Mouse (Mus musculus) limb, embryonic 13.5 days (tissue): ENCODE measurements around the gene Top2a. TPM values are rescaled to one million over a fixed set of nuclear protein-coding genes. Genes with fewer than 3 reads are reported as not detected.

Source experiments
- ATAC-seq: fragments of 200-750 bp; cut with Nextera tagmentation; 2 replicates; pipeline ENCODE4 v1.8.0; 2017; ENCODE audit warnings: low read depth, moderate number of reproducible peaks, moderate TSS enrichment; ENCODE audit not compliant: low FRiP score
- H3K27ac ChIP-seq: fragments of 300-500 bp; sonication (generic); 2 replicates; pipeline ENCODE4 v1.5.1; 2015; ENCODE audit warnings: inconsistent platforms, mild to moderate bottlenecking, moderate library complexity
- H3K27me3 ChIP-seq: fragments of 300-500 bp; sonication (generic); 2 replicates; pipeline ENCODE4 v1.6.1; 2015; ENCODE audit warnings: mild to moderate bottlenecking, inconsistent platforms
- H3K36me3 ChIP-seq: fragments of 300-500 bp; sonication (generic); 2 replicates; pipeline ENCODE4 v1.6.1; 2015; ENCODE audit warnings: inconsistent platforms, mild to moderate bottlenecking, moderate library complexity
- H3K4me1 ChIP-seq: fragments of 300-500 bp; sonication (generic); 2 replicates; pipeline ENCODE4 v1.6.1; 2015; ENCODE audit warnings: inconsistent platforms
- H3K4me2 ChIP-seq: fragments of 300-500 bp; sonication (generic); replicated peaks from 2 replicates; pipeline ENCODE4 v1.6.1; 2015; ENCODE audit warnings: inconsistent platforms, mild to moderate bottlenecking, moderate library complexity
- H3K4me3 ChIP-seq: fragments of 300-500 bp; sonication (generic); 2 replicates; pipeline ENCODE4 v1.5.1; 2015; ENCODE audit warnings: moderate library complexity, mild to moderate bottlenecking, inconsistent platforms
- H3K9ac ChIP-seq: fragments of 300-500 bp; sonication (generic); 2 replicates; pipeline ENCODE4 v1.6.1; 2015; ENCODE audit warnings: mild to moderate bottlenecking, inconsistent platforms
- H3K9me3 ChIP-seq: fragments of 300-500 bp; sonication (generic); 2 replicates; pipeline ENCODE4 v1.6.1; 2016; ENCODE audit warnings: inconsistent platforms
- WGBS: fragments of 180-500 bp; shearing (Covaris S2); methylation state at CpG from one replicate; pipeline ENCODE4 v1.1.7; 2015; 5-methylcytosine and 5-hydroxymethylcytosine counted together
- polyA plus RNA-seq: library from polyadenylated mRNA; unstranded; fragments of >200 nt; fragmentation: Nextera tagmentation; extraction: Ambion mirVana; gene quantifications from 2 replicates; pipeline ENCODE4 v1.2.1, GENCODE M21; 2015

The Top2a gene
- 270 and 275 TPM in 2 replicates for polyA plus RNA-seq

DNA sequence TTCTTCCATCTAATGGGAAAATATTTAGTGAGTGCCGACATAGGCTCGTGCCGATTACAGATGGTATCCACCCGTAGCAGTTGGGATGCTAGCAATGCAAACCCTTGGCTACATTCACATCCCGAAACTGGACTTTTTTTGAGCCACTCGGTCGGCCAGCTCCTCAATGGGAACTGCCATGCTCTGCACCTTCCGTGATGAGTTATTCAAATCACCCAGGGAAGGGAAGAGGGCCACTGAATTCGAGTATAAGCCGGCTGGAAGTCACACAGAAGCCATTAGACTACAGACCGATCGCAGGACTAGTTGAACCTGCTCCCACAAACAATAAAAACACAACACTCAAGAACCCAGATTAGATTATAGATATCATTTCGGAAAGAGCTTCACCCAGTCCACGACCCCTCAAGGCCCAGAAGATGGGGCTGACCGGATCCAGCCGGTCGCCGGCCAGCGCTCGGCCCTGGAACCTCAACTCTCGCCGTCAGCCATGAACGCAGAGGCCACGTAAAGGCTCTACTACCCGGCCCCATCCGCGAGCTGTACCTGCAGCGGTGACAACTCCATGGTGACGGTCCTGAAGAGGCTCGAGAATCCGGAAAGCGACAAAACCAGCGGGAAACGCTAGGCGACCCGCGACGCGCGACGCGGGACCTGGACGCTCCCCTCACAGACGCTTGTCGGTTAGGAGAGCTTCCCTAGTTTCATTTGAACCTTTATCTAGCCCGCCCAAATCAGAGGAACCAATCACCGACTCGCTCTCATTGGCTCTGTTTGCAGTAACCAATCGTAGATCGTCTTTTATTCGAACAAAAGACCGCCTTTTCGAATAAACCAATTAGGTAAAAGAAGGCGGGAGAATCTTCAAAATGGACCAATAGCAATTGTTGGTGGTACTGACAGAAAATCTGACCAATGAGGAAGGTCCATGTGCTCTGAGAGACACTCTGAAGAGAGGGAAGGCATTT is at the start of gene Top2a:
TSS of gene Top2a (minus strand) at position 690 of the 968 bp plus-strand sequence.
- peak within 1 kb of the TSS; percentile 63 for H3K27ac ChIP-seq
- peaks cover 29% of the 10 kb centered on the region for H3K4me1 ChIP-seq
- peak; percentile 97 for ATAC-seq
- peak within 1 kb of the TSS; percentile 80 for H3K4me3 ChIP-seq
- H3K36me3 ChIP-seq: peaks cover 25% of the 10 kb centered on the region
- H3K9ac ChIP-seq: peak within 1 kb of the TSS; percentile 88
- peak within 1 kb of the TSS; percentile 79 for H3K4me2 ChIP-seq
- no peaks in the 10 kb centered on the region for H3K27me3 ChIP-seq
- no peaks in the 10 kb centered on the region for H3K9me3 ChIP-seq
- under 1% methylated on average over 54 of the region's 54 CpGs for WGBS

DNA sequence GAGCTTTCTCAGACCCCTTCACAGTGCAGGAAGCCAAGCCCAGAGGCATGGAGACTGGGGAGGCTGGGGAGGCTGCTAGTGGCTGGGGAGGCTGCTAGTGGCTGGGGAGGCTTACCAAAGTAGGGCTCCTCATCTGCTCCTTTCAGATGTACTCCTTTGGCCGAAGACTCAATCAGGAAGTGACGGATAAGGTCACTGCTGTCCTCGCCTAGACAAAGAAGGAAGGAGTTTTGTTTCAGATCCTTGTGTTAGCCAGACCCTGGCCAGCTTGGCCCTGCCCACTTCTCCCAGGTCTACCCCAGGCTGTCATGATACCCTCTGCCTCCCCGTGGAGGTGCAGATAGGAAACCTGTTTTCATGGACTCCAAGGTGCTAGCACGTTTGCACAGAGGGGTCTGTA is 49.8 kb upstream of the Top2a start:
- H3K9me3 ChIP-seq: no peaks in the 10 kb centered on the region
- ATAC-seq: no peak
- no peaks in the 10 kb centered on the region for H3K27me3 ChIP-seq
- H3K36me3 ChIP-seq: no peaks in the 10 kb centered on the region
- peak overlapping the region; percentile 87 for H3K27ac ChIP-seq
- no peak overlapping the region for H3K4me2 ChIP-seq
- no peak overlapping the region; the same call in 1 of the 2 replicates for H3K9ac ChIP-seq
- 49% methylated on average over 5 of the region's 5 CpGs for WGBS
- H3K4me1 ChIP-seq: peaks cover 88% of the 10 kb centered on the region
- H3K4me3 ChIP-seq: no peak overlapping the region

DNA sequence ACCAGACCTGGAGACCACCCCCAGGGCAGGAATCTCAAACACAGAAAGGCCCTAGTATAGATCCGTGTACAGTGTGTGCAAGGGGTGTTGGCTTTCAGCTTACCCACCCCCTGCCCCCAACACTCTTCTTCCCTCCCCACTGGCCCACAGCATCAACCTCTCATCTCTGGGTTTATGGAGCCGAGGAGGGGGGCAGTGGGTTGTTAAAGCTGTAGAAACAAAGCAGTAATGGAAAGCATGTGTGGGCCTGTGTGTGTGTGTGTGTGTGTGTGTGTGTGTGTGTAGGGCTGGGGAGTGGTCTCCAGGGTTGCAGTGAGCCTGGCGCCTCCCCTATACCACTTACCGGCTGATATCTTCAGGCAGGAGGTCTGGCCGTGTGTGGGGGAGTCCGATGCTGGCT is 47.9 kb upstream of the Top2a start:
- Histone ChIP-seq H3K9me3 (no peaks in the 10 kb centered on the region), H3K4me3 (no peak overlapping the region), H3K27ac (peak overlapping the region; percentile 87), H3K27me3 (no peaks in the 10 kb centered on the region), H3K4me1 (peaks cover 70% of the 10 kb centered on the region), H3K9ac (0 out of 2 replicates have a peak overlapping the region, but pooled peaks have one; percentile 39), H3K4me2 (peak overlapping the region; percentile 39), H3K36me3 (no peaks in the 10 kb centered on the region)
- WGBS: 3% methylated on average over 6 of the region's 6 CpGs
- peak; percentile 94 for ATAC-seq

DNA sequence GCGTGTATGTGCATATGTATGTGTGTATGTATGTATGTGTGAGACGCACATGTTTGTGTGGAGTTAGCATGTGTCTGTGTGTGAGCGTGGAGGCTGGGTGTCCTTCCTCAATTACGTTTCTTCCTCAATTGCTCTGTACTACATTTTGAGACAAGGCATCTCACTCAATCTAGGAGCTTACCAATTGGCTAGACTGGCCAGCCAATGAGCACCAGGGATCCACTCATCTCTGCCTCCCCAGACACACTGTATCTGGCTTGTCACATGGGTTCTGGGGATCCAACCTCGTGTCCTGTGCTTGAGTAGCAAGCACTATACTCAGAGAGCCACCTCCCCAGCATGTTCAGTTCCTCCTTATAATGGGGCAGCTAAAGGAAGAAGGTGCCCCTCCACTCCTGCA is 44.5 kb upstream of the Top2a start:
- Histone ChIP-seq H3K27ac (no peak overlapping the region), H3K4me1 (peaks cover 60% of the 10 kb centered on the region), H3K9me3 (no peaks in the 10 kb centered on the region), H3K4me2 (no peak overlapping the region), H3K4me3 (no peak overlapping the region), H3K36me3 (no peaks in the 10 kb centered on the region), H3K27me3 (no peaks in the 10 kb centered on the region), H3K9ac (no peak overlapping the region)
- no peak for ATAC-seq
- WGBS: 84% methylated on average over 5 of the region's 5 CpGs

DNA sequence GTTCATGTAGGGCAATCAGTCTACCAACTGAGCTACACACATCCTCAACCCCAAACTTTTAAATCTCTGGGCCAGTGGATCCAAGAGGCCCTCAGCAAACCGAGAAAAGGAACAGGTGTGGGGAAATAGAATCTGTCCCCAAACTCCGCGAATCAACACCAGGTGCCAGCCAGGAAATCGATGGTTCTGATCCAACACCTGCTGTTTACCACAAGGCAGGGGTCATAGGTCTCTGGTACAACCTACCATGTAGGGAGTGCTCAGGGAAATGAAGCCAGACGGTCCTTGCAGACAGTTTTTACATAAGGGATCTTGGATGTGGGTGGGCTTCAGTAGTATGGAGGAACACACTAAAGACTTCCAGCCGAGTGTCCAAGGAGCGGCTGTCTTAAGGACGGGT is 43.6 kb upstream of the Top2a start:
- H3K4me1 ChIP-seq: peaks cover 59% of the 10 kb centered on the region
- H3K36me3 ChIP-seq: no peaks in the 10 kb centered on the region
- H3K27me3 ChIP-seq: no peaks in the 10 kb centered on the region
- WGBS: 70% methylated on average over 8 of the region's 8 CpGs
- H3K9ac ChIP-seq: no peak overlapping the region
- no peak overlapping the region for H3K27ac ChIP-seq
- no peak overlapping the region for H3K4me3 ChIP-seq
- H3K9me3 ChIP-seq: no peaks in the 10 kb centered on the region
- no peak overlapping the region for H3K4me2 ChIP-seq
- ATAC-seq: no peak

DNA sequence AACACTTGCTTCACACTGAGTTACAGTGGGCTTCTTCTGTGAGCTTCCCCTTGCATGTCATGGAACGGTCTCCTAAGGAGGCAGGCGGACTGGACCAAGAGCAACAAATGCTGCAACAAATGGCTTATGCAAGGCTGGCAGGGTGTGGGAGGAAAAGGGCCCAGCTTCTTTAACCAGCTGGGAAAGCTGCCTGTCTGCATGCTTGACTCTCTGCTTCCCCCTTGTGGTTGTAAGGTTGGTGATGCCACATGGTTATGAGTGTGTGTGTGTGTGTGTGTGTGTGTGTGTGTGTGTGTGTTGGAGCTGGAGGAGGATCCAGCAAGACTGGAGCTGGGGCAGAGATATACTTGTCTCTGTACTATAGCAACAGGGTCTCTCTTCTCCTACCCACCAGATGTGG is 42.0 kb upstream of the Top2a start:
- Histone ChIP-seq H3K9me3 (no peaks in the 10 kb centered on the region), H3K36me3 (no peaks in the 10 kb centered on the region), H3K4me2 (no peak overlapping the region), H3K4me1 (peaks cover 43% of the 10 kb centered on the region), H3K27me3 (no peaks in the 10 kb centered on the region), H3K4me3 (no peak overlapping the region), H3K9ac (no peak overlapping the region), H3K27ac (peak overlapping the region; percentile 70; the same call in 1 of the 2 replicates)
- WGBS: 12% methylated on average over 2 of the region's 2 CpGs
- peak; percentile 10; the same call in 1 of the 2 replicates for ATAC-seq

DNA sequence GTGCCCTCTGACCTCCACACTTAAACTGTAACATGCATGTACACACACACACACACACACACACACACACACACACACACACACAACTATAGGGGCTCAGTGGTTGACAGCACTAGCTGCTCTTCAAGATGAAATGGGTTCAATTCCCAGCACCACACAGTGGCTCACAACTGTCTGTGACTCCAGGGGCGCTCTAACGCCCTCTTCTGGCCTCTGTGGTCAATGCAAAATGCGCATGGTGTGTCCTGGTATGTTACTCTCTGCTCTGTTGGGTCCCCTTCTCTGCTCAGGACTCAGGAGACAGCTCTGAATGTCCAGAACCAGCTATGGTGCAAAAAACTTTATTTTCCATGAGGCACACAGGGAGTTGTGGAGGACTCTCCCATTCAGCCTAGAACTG is 41.4 kb upstream of the Top2a start:
- Histone ChIP-seq H3K27me3 (no peaks in the 10 kb centered on the region), H3K36me3 (no peaks in the 10 kb centered on the region), H3K9ac (no peak overlapping the region), H3K9me3 (no peaks in the 10 kb centered on the region), H3K27ac (peak overlapping the region; percentile 70; the same call in 1 of the 2 replicates), H3K4me3 (no peak overlapping the region), H3K4me2 (no peak overlapping the region), H3K4me1 (peaks cover 42% of the 10 kb centered on the region)
- no peak for ATAC-seq
- 74% methylated on average over 3 of the region's 3 CpGs for WGBS

DNA sequence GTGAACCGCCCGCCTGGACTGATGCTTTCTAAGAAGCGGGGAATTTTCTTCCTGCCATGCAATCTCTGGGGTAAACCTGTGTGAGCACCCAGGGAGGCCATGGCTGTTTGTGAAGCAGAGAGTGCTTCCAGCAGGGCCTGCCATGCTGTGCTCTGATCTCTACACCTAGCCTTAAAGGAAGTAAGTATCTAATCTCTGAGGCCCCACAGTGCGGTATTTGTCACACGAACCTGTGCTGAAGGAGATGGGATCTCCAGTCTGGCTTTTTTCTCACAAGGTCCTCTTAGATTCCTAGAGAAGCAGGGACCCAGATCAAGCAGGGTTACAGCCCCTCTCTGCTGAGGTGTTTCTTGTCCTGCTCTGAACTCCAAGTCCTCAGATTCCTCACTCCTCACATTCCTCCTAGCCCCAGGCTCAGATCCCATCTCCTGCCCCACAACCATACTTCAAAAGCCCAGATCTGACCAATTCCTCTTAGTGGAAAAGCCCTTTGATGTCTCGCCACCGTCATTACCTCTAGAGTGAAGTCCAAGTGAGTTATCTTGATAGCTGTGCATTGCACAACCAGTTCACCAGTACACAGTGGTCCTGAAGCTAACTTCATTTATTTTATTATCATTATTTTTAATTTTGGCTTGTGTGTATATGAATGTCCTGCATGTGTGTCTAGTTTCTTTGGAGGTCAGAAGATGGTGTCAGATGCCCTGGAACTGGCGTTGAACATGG is 39.6 kb upstream of the Top2a start:
- Histone ChIP-seq H3K36me3 (no peaks in the 10 kb centered on the region), H3K27me3 (no peaks in the 10 kb centered on the region), H3K9ac (no peak overlapping the region), H3K4me2 (no peak overlapping the region), H3K4me1 (peaks cover 34% of the 10 kb centered on the region), H3K27ac (peak overlapping the region; percentile 52), H3K4me3 (no peak overlapping the region), H3K9me3 (peaks cover 8% of the 10 kb centered on the region; the same call in 1 of the 2 replicates)
- ATAC-seq: no peak
- WGBS: 21% methylated on average over 8 of the region's 8 CpGs

DNA sequence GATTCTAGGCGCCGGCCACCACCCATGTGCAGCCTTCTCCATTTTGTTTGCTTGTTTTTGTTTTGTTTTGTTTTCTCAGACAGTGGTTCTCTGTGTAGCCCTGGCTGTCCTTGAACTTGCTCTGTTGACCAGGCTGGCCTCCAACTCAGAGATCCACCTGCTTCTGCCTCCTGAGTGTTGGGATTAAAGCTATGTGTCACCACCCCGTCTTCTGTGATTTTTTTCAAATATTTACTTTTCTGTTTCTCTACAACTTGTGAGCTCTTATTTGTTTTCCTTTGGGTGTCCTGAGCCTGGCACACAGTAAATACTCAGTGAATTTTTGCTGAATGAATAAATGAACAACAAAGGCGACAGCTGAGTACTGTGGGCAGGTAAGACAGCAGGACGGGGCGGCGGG is 38.7 kb upstream of the Top2a start:
- Histone ChIP-seq H3K36me3 (no peaks in the 10 kb centered on the region), H3K4me1 (peaks cover 34% of the 10 kb centered on the region), H3K27me3 (no peaks in the 10 kb centered on the region), H3K9ac (no peak overlapping the region), H3K27ac (no peak overlapping the region), H3K4me3 (no peak overlapping the region), H3K9me3 (peaks cover 8% of the 10 kb centered on the region; the same call in 1 of the 2 replicates), H3K4me2 (no peak overlapping the region)
- WGBS: 79% methylated on average over 7 of the region's 7 CpGs
- no peak for ATAC-seq

DNA sequence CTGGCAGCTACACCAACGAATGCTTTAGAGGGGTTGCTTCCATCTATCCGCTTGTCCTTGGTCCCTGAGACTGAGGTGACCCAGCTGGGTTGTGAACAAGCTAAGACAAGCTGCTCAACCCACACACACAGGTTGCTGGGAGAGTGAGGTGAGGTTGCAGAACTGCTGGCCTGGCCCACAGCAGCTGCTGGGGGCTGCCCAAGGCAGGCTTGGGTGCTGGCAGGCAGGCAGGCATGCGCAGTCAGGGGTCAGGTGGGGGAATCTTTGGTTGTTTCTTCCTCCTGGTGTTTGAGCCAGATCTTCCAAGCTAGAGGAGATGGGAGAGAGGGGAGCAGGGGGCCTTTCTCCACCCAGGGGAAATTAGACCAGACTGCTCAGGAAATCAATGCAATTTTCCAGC is 36.4 kb upstream of the Top2a start:
- Histone ChIP-seq H3K27ac (peak overlapping the region; percentile 39; the same call in 1 of the 2 replicates), H3K27me3 (no peaks in the 10 kb centered on the region), H3K9ac (peak overlapping the region; percentile 25; the same call in 1 of the 2 replicates), H3K9me3 (peaks cover 8% of the 10 kb centered on the region; the same call in 1 of the 2 replicates), H3K4me3 (no peak overlapping the region), H3K4me2 (no peak overlapping the region), H3K36me3 (no peaks in the 10 kb centered on the region), H3K4me1 (peaks cover 34% of the 10 kb centered on the region)
- 66% methylated on average over 3 of the region's 3 CpGs for WGBS
- ATAC-seq: no peak

DNA sequence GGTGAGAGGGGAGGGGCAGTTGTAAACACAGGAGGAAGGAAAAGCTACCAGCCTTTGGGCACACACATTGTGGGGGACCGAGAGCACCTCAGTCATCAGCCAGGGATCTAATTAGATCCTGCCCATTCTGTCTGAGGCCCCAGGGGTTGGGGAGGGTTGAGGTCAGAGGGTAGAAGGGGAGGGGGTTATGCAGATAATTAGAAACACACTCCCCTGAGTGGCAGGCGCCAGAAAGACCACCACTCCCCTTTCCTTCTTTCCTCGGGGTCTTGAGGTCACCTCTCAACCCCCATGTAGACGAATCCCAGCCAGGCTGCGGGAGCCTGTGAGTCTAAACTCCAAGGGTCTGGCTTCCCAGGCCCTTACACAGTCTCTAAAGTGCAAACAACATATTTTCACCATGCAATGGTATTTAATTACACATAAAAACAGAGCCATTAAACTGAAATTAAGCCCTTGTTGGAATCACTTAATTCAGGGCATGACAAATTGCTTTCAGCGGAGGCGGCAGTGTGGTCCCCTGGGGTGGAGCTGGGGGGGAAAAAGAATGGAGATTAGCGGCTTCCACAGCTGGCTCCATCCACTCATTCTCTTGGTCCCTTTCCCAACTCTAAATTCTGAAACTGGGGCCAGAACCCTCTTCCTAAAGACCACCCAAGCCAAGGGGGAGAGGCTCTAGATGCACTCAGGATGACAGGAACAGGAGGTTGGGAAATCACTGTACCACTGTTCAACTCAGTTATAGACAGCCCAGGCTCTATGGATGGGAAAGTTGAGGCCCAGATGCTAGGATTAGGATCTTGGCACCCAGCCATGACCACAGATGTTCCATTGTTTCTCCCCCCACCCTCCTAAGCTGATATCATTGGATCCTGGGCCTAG is 31.8 kb upstream of the Top2a start:
- H3K4me2 ChIP-seq: no peak overlapping the region
- H3K9ac ChIP-seq: no peak overlapping the region
- H3K36me3 ChIP-seq: peaks cover 31% of the 10 kb centered on the region
- WGBS: 3% methylated on average over 8 of the region's 8 CpGs
- H3K4me1 ChIP-seq: peaks cover 25% of the 10 kb centered on the region
- H3K27me3 ChIP-seq: no peaks in the 10 kb centered on the region
- H3K4me3 ChIP-seq: no peak overlapping the region
- H3K9me3 ChIP-seq: peaks cover 8% of the 10 kb centered on the region; the same call in 1 of the 2 replicates
- peak overlapping the region; percentile 73 for H3K27ac ChIP-seq
- peak; percentile 81 for ATAC-seq
